Mouse (Mus musculus) spleen, adult 18-20 months (tissue): ENCODE measurements around the gene Atp6v1d.

Experiments used
- DNase-seq, 2 experiments: peaks; one replicate each; pipeline ENCODE4 v3.0.0; 2022; ENCODE audit warnings: mixed read lengths in 2 of 2

Atp6v1d gene

DNA sequence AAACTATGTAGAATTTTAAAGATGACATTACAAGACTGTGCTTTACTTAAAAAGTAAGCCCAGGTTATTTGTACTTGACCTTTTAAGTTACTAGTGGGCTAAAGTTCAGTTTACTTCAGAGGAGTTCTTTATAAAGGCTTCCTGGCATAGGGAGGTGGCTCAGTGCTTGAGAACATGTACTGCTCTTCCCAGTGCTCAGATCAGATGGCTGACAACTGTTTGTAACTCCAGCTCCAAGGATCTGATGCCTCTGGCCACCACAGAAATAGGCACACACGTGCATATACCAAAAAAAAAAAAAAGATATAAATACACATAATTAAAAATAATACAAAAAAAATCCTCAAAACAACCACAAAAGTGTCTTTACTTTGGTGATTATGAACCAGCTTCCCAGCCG, 70.6 kb downstream of the Atp6v1d start:
- DNase-seq: no peak
